Mouse (Mus musculus) ES-CJ7 (cell line): ENCODE measurements around the gene Ccnb1ip1.

ENCODE experiments used
- DNase-seq: peaks from one replicate; pipeline ENCODE4 v3.0.0; 2011; ENCODE audit warnings: low read depth, low spot score

Ccnb1ip1 gene

GRCm38 (mm10) chr14:50784391-50785250 lies 22.9 kb downstream of the Ccnb1ip1 start:
- DNase-seq, result no peak

- peak; percentile 61 for DNase-seq
Observed at GRCm38 (mm10) chr14:50782166-50782565, 25.4 kb downstream of the Ccnb1ip1 start.

GRCm38 (mm10) chr14:50771342-50771741 lies 36.2 kb downstream of the Ccnb1ip1 start:
- DNase-seq, result peak; percentile 53

GRCm38 (mm10) chr14:50765736-50766135 lies 41.8 kb downstream of the Ccnb1ip1 start:
- DNase-seq, result no peak

- DNase-seq, result no peak
Observed at GRCm38 (mm10) chr14:50758416-50759085, 49.0 kb downstream of the Ccnb1ip1 start.

- DNase-seq, result no peak
Observed at GRCm38 (mm10) chr14:50744994-50745393, 62.5 kb downstream of the Ccnb1ip1 start, which contains the start of gene Olfr749. Gene Olfr749, minus strand, starts transcription at chr14:50745094.

- DNase-seq, result no peak
Observed at GRCm38 (mm10) chr14:50741584-50741983, 65.9 kb downstream of the Ccnb1ip1 start.

GRCm38 (mm10) chr14:50740334-50740733 lies 67.2 kb downstream of the Ccnb1ip1 start:
- no peak for DNase-seq
